Mouse (Mus musculus): Measurements from ENCODE around the gene Polr2h.
"Not testable (repeated sequence)": the region's sequence is repeated elsewhere in the genome, so short reads cannot be mapped to it uniquely, and the experiment has no call there.

Gene Polr2h

GRCm38 (mm10) chr16:20717181-20717977 lies at the start of gene Polr2h, which contains the start of gene Clcn2:
TSS of gene Polr2h (plus strand) at chr16:20717665.
TSS of gene Clcn2 (minus strand) at chr16:20717746.
- peak; percentile 96 to 97 for DNase-seq

DNA sequence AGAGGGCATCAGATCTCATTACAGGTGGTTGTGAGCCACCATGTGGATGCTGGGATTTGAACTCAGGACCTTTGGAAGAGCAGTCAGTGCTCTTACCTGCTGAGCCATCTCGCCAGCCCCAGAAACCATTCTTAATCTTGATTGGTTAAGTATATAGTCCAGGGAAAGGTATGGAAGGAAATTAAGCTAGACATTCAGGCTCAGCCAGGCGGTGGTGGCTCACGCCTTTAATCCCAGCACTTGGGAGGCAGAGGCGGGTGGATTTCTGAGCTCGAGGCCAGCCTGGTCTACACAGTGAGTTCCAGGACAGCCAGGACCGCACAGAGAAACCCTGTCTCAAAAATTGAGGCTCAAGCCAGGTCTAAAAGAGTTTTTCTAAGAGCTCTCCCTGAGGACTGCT lies 49.5 kb upstream of the Polr2h start, which contains the start of gene Eif4g1:
Gene Eif4g1, plus strand, starts transcription at position 301 of the 400 bp plus-strand sequence.
- DNase-seq, result not testable (repeated sequence)

- no peak for DNase-seq
Measured at GRCm38 (mm10) chr16:20670291-20670690, 47.2 kb upstream of the Polr2h start.

GRCm38 (mm10) chr16:20671886-20672285 lies 45.6 kb upstream of the Polr2h start:
- DNase-seq, result no peak

DNA sequence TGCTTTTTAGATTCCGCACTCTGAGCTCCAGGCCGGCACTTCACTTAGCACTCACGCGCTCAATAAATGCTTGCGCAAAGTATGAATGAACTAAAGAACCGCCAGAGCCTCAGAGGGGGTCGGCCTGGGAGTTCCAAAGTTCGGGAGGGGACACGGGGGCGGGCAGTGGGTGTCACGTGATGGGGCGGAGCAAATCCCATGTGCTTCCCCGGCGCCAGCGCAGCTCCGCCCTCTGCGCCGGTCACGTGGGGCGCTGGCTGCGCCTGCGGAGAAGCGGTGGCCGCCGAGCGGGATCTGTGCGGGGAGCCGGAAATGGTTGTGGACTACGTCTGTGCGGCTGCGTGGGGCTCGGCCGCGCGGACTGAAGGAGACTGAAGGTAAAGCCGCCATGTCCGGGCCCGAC lies 45.0 kb upstream of the Polr2h start:
- DNase-seq, result peak; percentile 90 to 93

DNA sequence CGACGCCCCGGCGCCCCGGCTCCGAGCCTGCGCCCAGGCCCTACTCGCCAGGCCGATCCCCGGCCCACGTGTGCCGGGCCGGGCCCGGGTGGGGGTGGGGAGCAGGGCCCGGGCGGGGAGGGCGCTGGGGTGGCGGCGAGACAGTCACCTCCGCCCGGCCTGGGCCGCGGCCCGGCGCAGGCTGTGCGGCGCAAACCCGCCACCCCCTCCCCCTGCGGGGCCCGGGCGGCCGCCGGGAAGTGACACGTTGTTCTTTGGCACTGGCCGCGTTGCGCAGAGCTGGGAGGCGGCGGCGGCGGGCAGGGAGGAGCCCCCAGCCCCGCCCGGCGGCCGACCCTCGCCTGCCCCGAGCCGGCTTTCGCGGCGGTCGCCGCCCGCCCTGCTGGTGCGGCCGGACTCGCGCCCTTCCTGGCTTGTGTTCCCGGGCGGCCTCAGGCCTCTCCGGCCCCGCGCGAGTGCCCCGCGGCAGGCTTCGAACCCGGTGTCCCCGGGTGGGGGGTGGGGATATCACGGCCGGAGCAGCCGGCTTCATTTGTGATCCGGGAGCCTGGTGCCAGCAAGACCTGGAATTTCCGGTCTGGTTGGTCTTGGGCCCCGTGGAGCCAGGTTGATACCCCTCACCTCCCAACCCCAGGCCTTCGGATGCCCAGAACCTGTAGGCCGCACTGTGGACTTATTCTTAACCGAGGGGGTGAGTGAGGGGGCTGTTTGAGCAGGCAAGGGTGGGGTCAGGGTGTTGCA lies 44.3 kb upstream of the Polr2h start:
- peak; percentile 36 to 38 for DNase-seq

DNA sequence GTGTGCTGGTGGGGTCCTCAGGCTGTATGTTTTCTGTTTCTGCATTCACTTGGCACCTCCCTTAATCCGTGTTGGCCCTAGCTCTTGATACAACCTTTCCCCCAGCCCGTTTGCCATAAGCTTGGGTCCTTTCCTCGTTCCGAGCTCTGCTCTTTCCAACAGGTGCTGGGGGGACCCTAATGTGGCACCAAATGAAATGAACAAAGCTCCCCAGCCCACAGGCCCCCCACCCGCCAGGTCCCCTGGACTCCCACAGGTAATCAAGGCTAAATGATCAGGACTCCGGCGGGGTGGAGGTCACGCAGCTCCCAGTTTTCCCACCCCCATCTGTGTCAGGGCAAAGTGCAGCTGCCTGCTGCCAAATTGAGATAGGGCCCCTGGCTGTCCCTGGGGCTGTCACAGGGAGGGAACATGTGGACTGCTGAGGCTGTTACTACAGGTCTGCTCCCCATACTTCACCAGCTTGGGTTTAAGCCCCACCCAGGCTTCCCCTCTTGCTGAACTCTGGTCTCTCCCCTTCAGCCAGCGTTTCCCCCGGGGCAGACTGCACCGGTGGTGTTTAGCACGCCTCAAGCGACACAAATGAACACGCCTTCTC lies 43.7 kb upstream of the Polr2h start:
- peak in 1 of 2 experiments; percentile 23 for DNase-seq

DNA sequence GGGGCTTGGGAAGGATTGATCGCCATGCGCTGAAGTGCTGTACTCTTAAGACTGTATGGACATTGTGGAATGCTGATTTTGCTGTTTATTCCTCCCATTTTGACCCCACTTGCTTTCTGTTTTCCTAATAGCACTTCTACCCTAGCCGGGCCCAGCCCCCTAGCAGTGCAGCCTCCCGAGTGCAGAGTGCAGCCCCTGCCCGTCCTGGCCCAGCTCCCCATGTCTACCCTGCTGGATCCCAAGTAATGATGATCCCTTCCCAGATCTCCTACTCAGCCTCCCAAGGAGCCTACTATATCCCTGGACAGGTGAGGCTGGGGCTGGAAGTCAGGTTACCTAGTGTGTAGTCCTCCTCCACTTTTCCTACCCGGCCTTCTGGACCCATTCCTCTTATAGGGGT lies 42.3 kb upstream of the Polr2h start:
- DNase-seq, result no peak

DNA sequence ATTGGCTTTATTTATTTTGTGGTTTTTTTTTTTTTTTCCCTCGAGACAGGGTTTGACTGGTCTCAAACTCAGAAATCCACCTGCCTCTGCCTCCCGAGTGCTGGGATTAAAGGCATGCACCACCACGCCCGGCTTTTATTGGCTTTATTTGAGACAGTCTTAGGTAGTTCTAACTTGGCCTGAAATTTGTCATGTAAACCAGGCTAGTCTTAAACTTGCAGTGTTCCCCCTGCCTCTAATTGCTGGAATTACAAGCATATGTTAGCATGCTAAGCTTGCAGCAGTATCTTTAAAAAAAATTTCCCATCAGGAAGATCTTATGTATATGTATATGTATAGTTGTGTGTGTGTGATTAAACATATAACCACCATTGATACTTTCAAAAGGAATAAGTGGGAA lies 40.8 kb upstream of the Polr2h start:
- DNase-seq, result no peak

DNA sequence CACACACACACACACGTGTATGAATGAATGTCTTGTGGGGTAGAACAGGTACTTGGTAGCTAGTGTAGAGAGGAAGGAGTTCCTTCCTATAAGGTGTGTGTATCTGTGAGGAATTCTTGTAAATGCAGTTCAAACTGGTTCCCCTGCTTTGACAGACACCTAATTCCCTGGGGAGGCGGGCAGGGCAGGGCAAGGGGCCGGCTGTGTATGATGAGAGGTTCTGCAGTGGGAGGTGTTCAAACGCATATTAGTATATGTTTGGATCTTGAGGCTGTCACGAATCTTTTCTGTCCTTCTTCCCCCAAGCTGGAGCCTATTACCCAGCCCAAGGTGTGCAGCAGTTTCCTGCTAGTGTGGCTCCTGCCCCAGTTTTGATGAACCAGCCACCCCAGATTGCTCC lies 40.1 kb upstream of the Polr2h start:
- no peak for DNase-seq

GRCm38 (mm10) chr16:20677974-20678675 lies 39.3 kb upstream of the Polr2h start:
- DNase-seq, result no peak

DNA sequence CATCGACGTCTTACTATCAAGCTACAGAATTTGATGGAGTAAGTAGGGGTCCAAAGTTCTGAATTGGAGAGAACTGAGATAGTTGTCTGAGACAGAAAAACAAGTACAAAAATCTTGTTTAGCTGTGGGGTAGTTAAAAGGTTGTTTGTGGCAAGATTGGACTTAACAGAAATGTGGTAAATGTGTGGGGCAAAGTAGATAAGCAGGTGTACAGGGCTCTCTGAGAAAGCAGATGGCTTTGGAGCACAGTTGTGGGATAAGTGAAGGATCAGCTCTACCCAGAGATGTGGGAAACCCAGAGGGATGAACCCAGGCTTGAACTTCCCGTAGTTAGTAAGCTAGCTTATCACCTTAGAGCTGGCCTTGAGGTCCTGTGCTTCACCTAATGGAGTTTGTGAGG lies 26.7 kb upstream of the Polr2h start:
- no peak for DNase-seq

GRCm38 (mm10) chr16:20691617-20692016 lies 25.8 kb upstream of the Polr2h start:
- no peak for DNase-seq

- no peak for DNase-seq
Measured at GRCm38 (mm10) chr16:20692241-20692965, 25.1 kb upstream of the Polr2h start.

DNA sequence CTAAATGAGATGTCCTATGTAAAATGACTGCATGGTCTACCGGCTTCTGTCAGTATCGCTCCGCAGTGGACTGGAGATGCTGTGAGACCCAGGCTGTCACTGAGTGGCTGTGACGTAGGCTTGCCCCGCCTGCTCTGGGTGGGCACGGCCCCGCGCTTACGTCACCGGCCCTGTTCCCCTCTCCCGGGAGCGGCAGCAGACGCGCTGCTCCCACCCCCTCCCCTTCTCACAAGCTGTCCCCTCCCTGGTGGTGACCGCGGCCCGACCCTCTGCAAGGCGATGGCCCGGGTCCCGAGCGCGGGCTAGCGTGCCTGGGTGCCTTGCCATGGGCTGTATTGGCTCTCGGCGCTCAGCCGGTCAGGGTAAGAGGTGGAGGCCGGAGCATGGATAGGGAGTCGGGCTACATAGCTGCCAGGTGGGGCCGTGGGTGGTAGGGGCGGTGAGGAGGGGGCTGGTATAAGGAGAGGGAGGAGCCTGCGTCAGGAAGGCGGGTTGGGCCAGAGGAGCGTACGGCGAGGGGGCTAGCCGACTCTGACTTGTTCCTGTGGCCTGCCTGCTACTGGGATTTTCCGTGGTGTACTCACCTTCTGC lies 24.3 kb upstream of the Polr2h start, which contains the start of gene Fam131a:
Gene Fam131a, plus strand, starts transcription at position 131 of the 591 bp plus-strand sequence.
- DNase-seq, result peak; percentile 72 to 74

DNA sequence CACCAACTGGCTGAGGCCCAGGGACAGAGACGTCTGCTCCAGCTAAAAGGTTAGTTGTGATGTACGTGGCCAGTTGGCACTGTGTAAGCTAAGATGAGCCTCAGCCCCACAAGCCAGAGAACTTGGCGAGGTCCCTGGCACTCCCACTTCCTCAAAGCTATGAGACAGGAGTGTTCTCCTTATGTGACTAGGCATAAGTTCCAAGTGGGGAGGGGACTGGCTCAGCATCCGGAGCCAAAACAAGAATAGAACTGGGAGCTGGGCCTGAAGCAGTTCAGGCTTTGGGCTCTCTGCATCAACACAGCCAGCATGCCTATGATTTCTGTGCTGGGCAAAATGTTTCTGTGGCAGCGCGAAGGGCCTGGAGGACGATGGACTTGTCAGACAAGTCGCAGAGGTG lies 22.7 kb upstream of the Polr2h start:
- DNase-seq, result no peak

GRCm38 (mm10) chr16:20695622-20696323 lies 21.7 kb upstream of the Polr2h start:
- DNase-seq, result no peak

DNA sequence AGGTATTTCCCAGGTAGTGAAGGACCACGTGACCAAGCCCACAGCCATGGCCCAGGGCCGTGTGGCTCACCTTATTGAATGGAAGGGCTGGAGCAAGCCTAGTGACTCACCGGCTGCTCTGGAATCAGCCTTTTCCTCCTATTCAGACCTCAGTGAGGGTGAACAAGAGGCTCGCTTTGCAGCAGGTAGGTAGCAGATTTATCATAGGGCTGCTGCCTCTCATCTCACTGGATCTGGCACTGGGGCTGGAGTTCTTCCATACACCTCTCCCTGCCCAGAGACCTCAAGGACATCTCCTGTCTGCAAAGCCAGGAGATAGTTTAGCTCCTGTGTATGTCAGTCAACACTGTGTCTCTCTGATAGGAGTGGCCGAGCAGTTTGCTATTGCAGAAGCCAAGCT lies 18.2 kb upstream of the Polr2h start:
- no peak for DNase-seq

- DNase-seq, result no peak
Measured at GRCm38 (mm10) chr16:20700036-20700435, 17.4 kb upstream of the Polr2h start.

- no peak for DNase-seq
Measured at GRCm38 (mm10) chr16:20701316-20701715, 16.1 kb upstream of the Polr2h start.

Data from thymus, adult 18-20 months (tissue).